Mouse (Mus musculus) R1 (cell line): ENCODE results near the gene Vstm2a.

Experiments
- DNase-seq: peaks from one replicate; pipeline ENCODE4 v3.0.0-alpha.2; 2018; ENCODE audit warnings: low read depth, low spot score

Vstm2a gene

GRCm38 (mm10) chr11:16439548-16440251 is 182.2 kb downstream of the Vstm2a start:
- DNase-seq: no peak
